Mouse (Mus musculus) ES-E14 (cell line): ENCODE data around the gene Hcrt. TPM values are rescaled to one million over a fixed set of nuclear protein-coding genes. Genes with fewer than 3 reads are reported as not detected.

ENCODE experiments used
- DNase-seq: peaks from one replicate; pipeline ENCODE4 v3.0.0-alpha.2; 2013; ENCODE audit warnings: low read depth, low spot score
- H3K27ac ChIP-seq: 2 replicates; pipeline ENCODE4 v1.5.1; 2012; ENCODE audit warnings: low read depth, mild to moderate bottlenecking, low read length, moderate library complexity, mixed read lengths; ENCODE audit not compliant: poor library complexity, insufficient read depth, severe bottlenecking
- H3K36me3 ChIP-seq: 2 replicates; pipeline ENCODE4 v1.6.1; 2012; ENCODE audit warnings: mild to moderate bottlenecking, low read length, moderate library complexity, mixed read lengths; ENCODE audit not compliant: control insufficient read depth, poor library complexity, insufficient read depth, severe bottlenecking
- H3K4me1 ChIP-seq, 2 experiments: fragments of 150-350 bp in 1 of 2; sonication (generic) in 1 of 2; 2 replicates each; pipeline ENCODE4 v1.6.1; 2012; ENCODE audit warnings: low read length in 2 of 2, mild to moderate bottlenecking in 1 of 2, mixed read lengths in 1 of 2; ENCODE audit not compliant: control insufficient read depth in 2 of 2, insufficient read depth in 2 of 2, poor library complexity in 1 of 2
- H3K4me3 ChIP-seq, 2 experiments: fragments of 150-350 bp in 1 of 2; sonication (generic) in 1 of 2; 2 replicates each; pipeline ENCODE4 v1.5.1; 2012; ENCODE audit warnings: low read length in 2 of 2, low read depth in 1 of 2, mild to moderate bottlenecking in 1 of 2, mixed read lengths in 1 of 2; ENCODE audit not compliant: insufficient read depth in 1 of 2, poor library complexity in 1 of 2, severe bottlenecking in 1 of 2
- H3K9ac ChIP-seq: 2 replicates; pipeline ENCODE4 v1.6.1; 2012; ENCODE audit warnings: low read depth, mild to moderate bottlenecking, low read length, mixed read lengths; ENCODE audit not compliant: poor library complexity, insufficient read depth, severe bottlenecking
- H3K9me3 ChIP-seq: fragments of 150-350 bp; sonication (generic); 2 replicates; pipeline ENCODE4 v1.6.1; 2012; ENCODE audit warnings: low read depth, mild to moderate bottlenecking, low read length; ENCODE audit not compliant: control insufficient read depth, insufficient read depth
- CHD2 ChIP-seq: IDR thresholded peaks from 2 replicates; pipeline ENCODE4 v1.6.1; 2014; ENCODE audit warnings: mild to moderate bottlenecking, low read depth, low read length, inconsistent platforms
- HCFC1 ChIP-seq: IDR thresholded peaks from 2 replicates; pipeline ENCODE4 v1.6.1; 2012; ENCODE audit warnings: low read length, inconsistent platforms, borderline replicate concordance; ENCODE audit not compliant: insufficient read depth
- MAFK ChIP-seq: IDR thresholded peaks from 2 replicates; pipeline ENCODE4 v1.6.1; 2014; ENCODE audit warnings: mild to moderate bottlenecking, low read depth, low read length, inconsistent platforms; ENCODE audit not compliant: insufficient read depth
- ZC3H11A ChIP-seq: IDR thresholded peaks from 2 replicates; pipeline ENCODE4 v1.6.1; 2012; ENCODE audit warnings: low read depth, mild to moderate bottlenecking, inconsistent platforms, low read length, borderline replicate concordance
- ZNF384 ChIP-seq: IDR thresholded peaks from 2 replicates; pipeline ENCODE4 v1.6.1; 2012; ENCODE audit warnings: low read depth, low read length, inconsistent platforms
- in situ Hi-C, 2 experiments: fragments of 600-800 bp; cut with MboI; formaldehyde crosslinking; loops; one replicate each; pipeline ENCODE4 v1.15.1; 2025; ENCODE audit warnings: low sequenced_read_pairs in 2 of 2, inconsistent platforms in 1 of 2; ENCODE audit not compliant: unreplicated experiment in 2 of 2
- total RNA-seq: library from RNA; depleted of rRNA; stranded (reverse); fragments of 300-350 nt; gene quantifications from 2 replicates; pipeline ENCODE4 v1.2.3, GENCODE M21; 2012

The Hcrt gene
- total RNA-seq, 1 experiment: not detected

DNA sequence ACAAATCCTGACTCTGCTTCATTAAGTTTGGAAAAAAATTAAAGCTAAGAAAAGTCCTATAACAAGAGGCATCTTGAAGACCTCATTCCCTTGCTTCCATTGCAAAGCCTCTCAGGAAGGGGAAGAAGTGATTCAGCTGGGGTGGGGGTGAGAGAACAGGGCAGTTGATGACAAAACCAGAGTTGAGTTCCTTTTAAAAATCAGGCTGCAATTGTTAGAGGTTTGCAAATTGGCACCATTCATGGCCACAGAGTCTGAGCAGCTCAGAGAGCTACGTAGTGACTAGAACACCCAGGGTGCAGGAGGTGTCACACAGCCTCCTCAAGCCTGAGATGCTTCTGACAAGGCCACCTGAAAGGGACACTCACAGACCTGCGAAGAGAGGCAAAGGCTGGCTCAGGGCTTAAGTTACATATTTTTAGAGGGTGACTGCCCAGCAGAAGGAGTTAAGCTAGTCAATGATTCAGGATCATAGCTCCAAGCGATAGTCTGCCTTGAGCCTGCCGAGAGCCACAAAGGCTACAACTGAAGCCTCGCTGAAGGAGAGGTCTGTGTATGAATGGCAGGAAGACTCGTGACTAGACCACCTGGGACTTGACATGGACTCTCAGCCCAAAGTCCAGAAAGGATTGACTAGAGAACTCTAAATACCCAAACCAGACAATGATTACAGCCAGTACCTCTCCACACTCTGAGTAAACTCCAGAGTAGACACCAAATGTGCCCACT lies 32.1 kb downstream of the Hcrt start:
- in situ Hi-C loops: no loop called here
- TF ChIP-seq MAFK (no peak), ZC3H11A (no peak), ZNF384 (no peak), CHD2 (no peak), HCFC1 (no peak)
- H3K9me3 ChIP-seq: no peaks in the 10 kb centered on the region
- no peak overlapping the region for H3K4me3 ChIP-seq
- H3K9ac ChIP-seq: no peak overlapping the region
- no peak for DNase-seq
- H3K36me3 ChIP-seq: peaks cover 2% of the 10 kb centered on the region; the same call in 1 of the 2 replicates
- peaks cover 2 to 10% of the 10 kb centered on the region in 2 experiments; a peak in 2 of 4 replicates for H3K4me1 ChIP-seq
- no peak overlapping the region for H3K27ac ChIP-seq

DNA sequence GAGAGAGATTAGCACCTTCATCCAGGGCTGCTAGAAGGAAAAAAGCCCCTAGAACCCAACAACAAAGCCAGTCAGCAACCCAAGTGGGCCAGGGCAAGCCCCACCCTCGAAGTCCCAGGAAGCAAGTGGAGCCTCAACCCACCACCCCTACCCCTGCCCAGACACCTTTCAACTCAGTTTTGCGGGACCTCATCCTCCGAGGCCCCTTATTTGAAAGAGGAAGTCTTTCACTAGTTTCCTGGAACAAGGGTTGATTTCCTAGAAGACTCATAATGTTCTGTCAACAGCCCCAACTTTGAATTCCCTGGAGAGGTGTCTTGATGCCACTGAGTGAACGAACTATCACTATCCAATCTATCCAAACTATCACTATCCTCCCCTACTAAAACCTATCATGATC lies 32.8 kb downstream of the Hcrt start:
- Histone ChIP-seq H3K27ac (no peak overlapping the region), H3K4me1 (peaks cover 1 to 14% of the 10 kb centered on the region in 2 experiments; a peak in 3 of 4 replicates), H3K4me3 (no peak overlapping the region), H3K36me3 (no peaks in the 10 kb centered on the region; the same call in 1 of the 2 replicates), H3K9me3 (no peaks in the 10 kb centered on the region), H3K9ac (no peak overlapping the region)
- no peak for TF ChIP-seq ZC3H11A
- TF ChIP-seq CHD2: no peak
- no peak for TF ChIP-seq ZNF384
- no peak for TF ChIP-seq MAFK
- TF ChIP-seq HCFC1: no peak
- DNase-seq: no peak
- in situ Hi-C loops: no loop called here

DNA sequence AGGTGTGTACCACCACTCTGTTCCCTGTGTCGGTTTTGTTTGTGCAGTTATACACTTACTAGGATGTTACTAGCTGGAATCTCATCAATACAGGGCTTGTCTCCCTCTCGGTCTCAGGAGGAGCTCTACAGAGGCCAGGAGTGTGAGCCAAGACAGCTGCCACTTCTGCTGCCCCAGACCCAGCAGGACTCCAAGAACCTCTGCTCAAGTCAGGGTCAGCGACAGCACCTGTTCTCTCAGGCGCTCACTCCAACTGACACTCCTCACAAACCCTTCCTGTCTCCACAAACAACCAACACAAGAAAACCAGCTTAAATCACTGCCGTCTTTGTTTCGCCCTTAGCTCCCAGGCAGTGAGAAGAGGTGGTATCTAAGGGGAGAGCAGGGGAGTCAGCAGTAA lies 34.1 kb downstream of the Hcrt start:
- Histone ChIP-seq H3K4me1 (peaks cover 3 to 16% of the 10 kb centered on the region in 2 experiments; a peak in 3 of 4 replicates), H3K4me3 (no peak overlapping the region), H3K36me3 (no peaks in the 10 kb centered on the region; the same call in 1 of the 2 replicates), H3K27ac (no peak overlapping the region), H3K9me3 (no peaks in the 10 kb centered on the region), H3K9ac (no peak overlapping the region)
- in situ Hi-C loops: no loop called here
- DNase-seq: no peak
- TF ChIP-seq HCFC1: no peak
- no peak for TF ChIP-seq ZC3H11A
- no peak for TF ChIP-seq ZNF384
- no peak for TF ChIP-seq CHD2
- no peak for TF ChIP-seq MAFK

DNA sequence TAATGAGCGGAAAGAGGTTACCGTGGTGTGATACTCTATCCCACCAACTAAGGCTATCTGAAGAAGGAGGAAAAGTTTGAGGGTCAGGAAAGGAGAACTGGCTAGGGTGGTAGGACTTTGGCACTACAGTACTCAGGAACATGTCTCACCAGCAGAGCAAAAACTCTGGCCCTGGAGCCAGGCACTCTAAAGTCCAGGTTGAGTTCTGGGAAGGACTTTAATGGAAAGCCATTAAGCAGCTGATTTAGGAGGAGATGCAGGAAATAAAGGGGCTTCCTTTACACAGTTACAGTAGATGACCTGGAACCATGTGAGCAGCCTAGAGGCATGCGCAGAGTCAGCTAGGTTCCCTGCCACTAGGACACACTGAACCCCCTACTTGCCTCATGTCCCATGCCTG lies 35.5 kb downstream of the Hcrt start:
- peaks cover 7 to 20% of the 10 kb centered on the region in 2 experiments; a peak in 3 of 4 replicates for H3K4me1 ChIP-seq
- H3K4me3 ChIP-seq: no peak overlapping the region
- H3K9ac ChIP-seq: no peak overlapping the region
- no peaks in the 10 kb centered on the region for H3K9me3 ChIP-seq
- no peaks in the 10 kb centered on the region; the same call in 1 of the 2 replicates for H3K36me3 ChIP-seq
- no peak overlapping the region for H3K27ac ChIP-seq
- no peak for DNase-seq
- TF ChIP-seq HCFC1: no peak
- no peak for TF ChIP-seq ZNF384
- TF ChIP-seq MAFK: no peak
- TF ChIP-seq CHD2: no peak
- TF ChIP-seq ZC3H11A: no peak
- in situ Hi-C loops: no loop called here
